Mouse (Mus musculus) heart, postnatal 0 days (tissue): ENCODE measurements around the gene Surf6. TPM values are rescaled to one million over a fixed set of nuclear protein-coding genes. Genes with fewer than 3 reads are reported as not detected.

Experiments
- ATAC-seq: fragments of 200-750 bp; cut with Nextera tagmentation; 2 replicates; pipeline ENCODE4 v1.8.0; 2017; ENCODE audit warnings: low read depth, moderate number of reproducible peaks, moderate library complexity; ENCODE audit not compliant: insufficient read depth
- DNase-seq: peaks from one replicate; pipeline ENCODE4 v3.0.0-alpha.2; 2016; ENCODE audit warnings: low spot score
- H3K27ac ChIP-seq: fragments of 300-500 bp; sonication (generic); 2 replicates; pipeline ENCODE4 v1.5.1; 2014; ENCODE audit warnings: low read depth, mild to moderate bottlenecking
- H3K27me3 ChIP-seq: fragments of 300-500 bp; sonication (generic); 2 replicates; pipeline ENCODE4 v1.6.1; 2014; ENCODE audit warnings: low read length, mixed read lengths; ENCODE audit not compliant: control insufficient read depth, insufficient read depth
- H3K36me3 ChIP-seq: fragments of 300-500 bp; sonication (generic); replicated peaks from 2 replicates; pipeline ENCODE4 v1.6.1; 2014; ENCODE audit warnings: low read length, mixed read lengths; ENCODE audit not compliant: control insufficient read depth, insufficient read depth
- H3K4me1 ChIP-seq: fragments of 300-500 bp; sonication (generic); 2 replicates; pipeline ENCODE4 v1.6.1; 2014; ENCODE audit warnings: antibody characterized with exemption; ENCODE audit not compliant: control insufficient read depth, insufficient read depth
- H3K4me2 ChIP-seq: fragments of 300-500 bp; sonication (generic); 2 replicates; pipeline ENCODE4 v1.6.1; 2014; ENCODE audit warnings: low read depth, mild to moderate bottlenecking, low read length, moderate library complexity
- H3K4me3 ChIP-seq: fragments of 300-500 bp; sonication (generic); 2 replicates; pipeline ENCODE4 v1.5.1; 2014; ENCODE audit warnings: low read depth, low read length
- H3K9ac ChIP-seq: fragments of 300-500 bp; sonication (generic); replicated peaks from 2 replicates; pipeline ENCODE4 v1.6.1; 2014; ENCODE audit warnings: low read depth, low read length, mixed read lengths
- H3K9me3 ChIP-seq: fragments of 300-500 bp; sonication (generic); replicated peaks from 2 replicates; pipeline ENCODE4 v1.6.1; 2016; ENCODE audit warnings: low read length; ENCODE audit not compliant: control insufficient read depth
- CTCF ChIP-seq: IDR thresholded peaks from 2 replicates; pipeline ENCODE4 v1.5.1; 2016; ENCODE audit warnings: antibody characterized with exemption, control low read depth, low read depth
- EP300 ChIP-seq: IDR thresholded peaks from 2 replicates; pipeline ENCODE4 v1.6.1; 2016; ENCODE audit warnings: antibody characterized with exemption, low read depth
- WGBS: fragments of 180-500 bp; shearing (Covaris S2); extraction: QIAGEN DNeasy Blood & Tissue Kit; methylation state at CpG from one replicate; pipeline ENCODE4 v1.1.7; 2014; 5-methylcytosine and 5-hydroxymethylcytosine counted together
- polyA plus RNA-seq: library from polyadenylated mRNA; unstranded; fragments of >200 nt; fragmentation: Nextera tagmentation; extraction: Ambion mirVana; gene quantifications from 2 replicates; pipeline ENCODE4 v1.2.1, GENCODE M21; 2015
- total RNA-seq: library from RNA; depleted of rRNA; stranded (reverse); fragments of >200 nt; gene quantifications from 2 replicates; pipeline ENCODE4 v1.2.3, GENCODE M21; 2014; ENCODE audit warnings: low replicate concordance

The Surf6 gene
- total and polyA plus RNA-seq, 2 experiments from 2014 or later, result 7.3 to 9.8 TPM

DNA sequence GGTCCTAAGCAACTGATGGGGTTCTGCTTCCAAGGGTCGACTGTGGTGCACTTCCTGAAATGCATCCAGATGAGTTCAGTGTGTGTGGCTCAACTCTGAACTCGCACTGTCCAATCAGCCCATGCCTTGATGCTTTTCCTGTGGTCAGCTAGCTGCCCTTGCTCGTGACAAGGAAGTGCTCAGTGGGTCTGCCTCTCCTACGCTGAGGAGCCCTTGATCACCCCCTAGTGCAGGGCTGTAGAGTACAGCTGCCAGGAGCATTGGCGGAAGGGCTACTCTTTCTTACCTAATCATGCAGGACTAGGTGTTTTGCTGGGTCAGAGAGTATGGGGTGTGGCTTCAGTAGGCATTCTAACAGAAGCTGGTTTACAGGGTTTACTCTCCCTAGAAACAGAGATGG, 38.9 kb upstream of the Surf6 start:
- no peaks in the 10 kb centered on the region for H3K4me1 ChIP-seq
- no peak for TF ChIP-seq EP300
- no peak for TF ChIP-seq CTCF
- no peak for ATAC-seq
- WGBS, result 37% methylated on average over 5 of the region's 5 CpGs
- H3K4me3 ChIP-seq, result no peak overlapping the region
- H3K9me3 ChIP-seq, result no peaks in the 10 kb centered on the region
- no peaks in the 10 kb centered on the region for H3K27me3 ChIP-seq
- no peak overlapping the region for H3K9ac ChIP-seq
- H3K36me3 ChIP-seq, result no peaks in the 10 kb centered on the region
- no peak for DNase-seq
- H3K4me2 ChIP-seq, result no peak overlapping the region
- no peak overlapping the region for H3K27ac ChIP-seq

DNA sequence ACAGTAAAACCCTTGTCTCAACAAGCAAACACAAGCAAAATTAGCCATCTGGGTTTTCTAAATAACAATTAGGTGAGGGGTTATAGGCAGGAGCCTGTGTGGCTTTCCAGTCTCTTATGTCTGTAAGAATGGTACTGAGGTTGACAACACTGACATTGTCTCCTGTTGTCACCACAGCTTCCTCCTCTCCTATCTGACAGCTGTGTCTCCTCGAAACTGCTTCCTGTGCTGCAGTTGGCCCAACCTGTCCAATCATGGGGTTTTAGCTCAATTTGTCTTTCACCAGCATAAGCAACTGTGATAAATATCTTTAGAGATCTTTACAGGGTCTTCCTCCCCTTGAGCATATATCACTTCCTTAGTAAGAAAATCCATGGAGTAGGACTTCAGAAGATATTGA, 33.7 kb upstream of the Surf6 start:
- no peak for TF ChIP-seq EP300
- TF ChIP-seq CTCF, result no peak
- DNase-seq, result no peak
- H3K36me3 ChIP-seq, result no peaks in the 10 kb centered on the region
- no peak for ATAC-seq
- WGBS, result 30% methylated on average over 1 of the region's 1 CpGs
- no peak overlapping the region for H3K27ac ChIP-seq
- no peak overlapping the region for H3K9ac ChIP-seq
- peaks cover 13% of the 10 kb centered on the region for H3K4me1 ChIP-seq
- no peaks in the 10 kb centered on the region for H3K9me3 ChIP-seq
- no peaks in the 10 kb centered on the region for H3K27me3 ChIP-seq
- no peak overlapping the region for H3K4me3 ChIP-seq
- no peak overlapping the region for H3K4me2 ChIP-seq

DNA sequence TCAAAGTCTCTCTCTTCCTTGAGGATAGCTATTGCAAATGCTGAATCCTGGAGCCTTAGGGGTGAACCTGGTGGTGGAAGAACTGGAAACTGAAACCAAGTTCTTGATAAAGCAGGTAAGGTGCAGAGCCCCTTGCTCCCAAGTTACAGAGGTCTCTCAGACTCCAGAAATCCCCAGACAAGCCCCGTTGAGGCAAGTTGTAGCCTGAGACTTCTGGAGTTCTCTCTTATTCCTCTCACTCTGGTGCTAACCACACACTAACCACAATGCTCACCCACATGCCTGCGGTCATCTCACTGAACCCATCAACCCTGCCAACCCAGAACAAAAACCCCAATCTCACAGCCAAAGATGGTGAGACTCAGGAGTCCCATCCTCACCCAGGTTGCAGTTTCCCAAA, 32.6 kb upstream of the Surf6 start:
- no peak overlapping the region for H3K4me2 ChIP-seq
- WGBS, result 92% methylated on average over 2 of the region's 2 CpGs
- no peaks in the 10 kb centered on the region for H3K9me3 ChIP-seq
- H3K36me3 ChIP-seq, result no peaks in the 10 kb centered on the region
- H3K4me3 ChIP-seq, result no peak overlapping the region
- no peak for TF ChIP-seq EP300
- TF ChIP-seq CTCF, result no peak
- H3K27ac ChIP-seq, result no peak overlapping the region
- H3K9ac ChIP-seq, result no peak overlapping the region
- H3K4me1 ChIP-seq, result peaks cover 24% of the 10 kb centered on the region
- ATAC-seq (no peak), DNase-seq (no peak)
- no peaks in the 10 kb centered on the region for H3K27me3 ChIP-seq

DNA sequence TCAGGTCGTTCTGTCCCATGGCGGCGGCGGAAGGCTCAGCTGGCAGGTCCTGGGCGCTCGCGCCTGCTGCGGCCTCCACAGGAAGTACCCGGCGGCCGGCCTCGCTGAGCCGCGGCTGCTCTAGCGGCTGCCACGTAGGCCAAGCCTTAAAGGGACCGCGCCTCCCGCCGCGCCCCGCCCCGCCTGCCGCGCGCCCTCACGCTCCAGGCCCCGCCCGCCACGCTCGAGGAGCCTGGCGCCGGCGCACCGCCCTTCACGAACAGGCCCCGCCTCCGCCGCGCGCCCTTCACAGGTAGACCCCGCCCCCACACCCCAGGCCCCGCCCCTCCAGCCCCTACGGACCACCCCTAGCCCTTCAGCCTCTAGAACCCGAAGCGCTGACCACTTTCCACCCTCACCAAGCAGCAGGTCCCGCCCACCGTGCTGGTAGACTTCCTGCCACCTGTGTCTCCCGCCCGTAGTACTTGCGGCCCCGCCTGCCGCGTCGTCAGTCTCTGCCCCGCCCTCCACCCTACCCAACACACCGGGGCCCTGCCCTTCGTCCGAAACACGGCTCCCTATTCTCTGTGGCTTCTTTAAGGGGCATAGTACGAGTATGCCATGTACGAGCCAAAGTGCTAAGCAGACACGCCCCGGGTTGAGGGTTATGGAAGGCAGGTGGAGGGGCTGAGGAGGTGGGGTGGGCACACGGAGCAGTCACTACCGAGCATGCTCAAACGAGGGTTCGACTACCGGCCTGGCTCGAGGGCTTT, 30.8 kb upstream of the Surf6 start, which contains the start of the genes Surf4 and Stkld1:
Surf4 (minus strand) TSS at position 625 of the 752 bp plus-strand sequence.
Stkld1 (plus strand) TSS at position 744 of the 752 bp plus-strand sequence.
- WGBS, result 2% methylated on average over 31 of the region's 70 CpGs
- TF ChIP-seq EP300, result no peak
- no peak for TF ChIP-seq CTCF

DNA sequence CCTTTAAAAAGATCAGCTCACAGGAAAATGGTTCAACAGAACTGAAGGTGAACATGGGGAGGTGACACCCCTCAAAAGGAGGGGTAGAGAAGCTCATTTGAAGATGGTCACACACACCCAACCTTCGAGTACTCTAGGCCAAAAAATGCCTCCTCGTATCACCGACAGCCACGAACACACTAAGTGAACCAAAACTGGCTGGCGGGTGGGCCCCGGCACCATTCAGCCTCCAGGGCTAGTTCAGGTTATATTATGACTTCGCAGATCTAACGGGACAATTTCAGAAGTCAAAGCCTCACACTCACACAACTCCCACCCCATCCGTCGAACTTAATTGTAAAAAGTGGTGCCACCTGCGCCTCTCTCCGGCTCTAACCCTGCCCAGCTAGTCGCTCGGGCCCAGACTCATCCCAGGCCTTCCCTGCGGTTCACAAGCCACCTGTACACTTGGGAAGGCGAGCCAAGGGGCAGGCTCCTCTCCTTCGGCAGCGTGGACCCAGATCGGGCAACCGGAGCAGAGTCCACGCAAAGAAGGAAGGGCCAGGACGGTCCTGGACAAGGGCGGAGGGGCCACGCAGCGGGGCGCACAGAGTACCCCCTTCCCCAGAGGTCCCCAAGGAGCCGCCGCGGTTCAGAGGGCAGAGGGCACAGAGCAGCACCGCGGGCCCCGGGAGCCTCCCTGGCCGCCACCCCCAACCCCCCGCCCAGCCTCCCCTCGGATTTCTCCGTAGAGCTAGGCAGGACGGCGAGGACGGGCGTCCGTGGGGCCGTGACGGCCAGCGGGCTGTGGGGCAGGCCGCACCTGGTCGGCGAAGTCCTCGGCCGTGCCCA, 30.0 kb upstream of the Surf6 start:
- WGBS, result under 1% methylated on average over 46 of the region's 49 CpGs
- peaks cover 9% of the 10 kb centered on the region for H3K36me3 ChIP-seq
- ATAC-seq, result no peak

More for the DNA sequence above, 30.8 kb upstream of the Surf6 start, which contains the start of the genes Surf4 and Stkld1:
- Histone ChIP-seq H3K27me3 (no peaks in the 10 kb centered on the region), H3K4me2 (peak within 1 kb of the TSS; percentile 79), H3K9me3 (no peaks in the 10 kb centered on the region), H3K36me3 (peaks cover 3% of the 10 kb centered on the region; the same call in 1 of the 2 replicates), H3K4me3 (peak within 1 kb of the TSS; percentile 90), H3K4me1 (peaks cover 25% of the 10 kb centered on the region), H3K27ac (peak within 1 kb of the TSS; percentile 94), H3K9ac (peak within 1 kb of the TSS; percentile 98)
- ATAC-seq (peak; percentile 97), DNase-seq (peak; percentile 95)

More for the DNA sequence above, 30.0 kb upstream of the Surf6 start:
- Histone ChIP-seq H3K4me2 (peak overlapping the region; percentile 79), H3K27ac (peak overlapping the region; percentile 94), H3K9ac (peak overlapping the region; percentile 98), H3K4me1 (peaks cover 25% of the 10 kb centered on the region), H3K27me3 (no peaks in the 10 kb centered on the region), H3K9me3 (no peaks in the 10 kb centered on the region), H3K4me3 (peak overlapping the region; percentile 90)
- TF ChIP-seq EP300, result no peak
- TF ChIP-seq CTCF, result no peak
- DNase-seq, result no peak
